Mouse (Mus musculus): ENCODE measurements at regions not wholly inside any gene's neighbourhood (a gene's known extent, or its start where the extent isn't known, plus 50 kb on each side); places are given as distances from the start of the nearest gene placed in this dataset.

DNA sequence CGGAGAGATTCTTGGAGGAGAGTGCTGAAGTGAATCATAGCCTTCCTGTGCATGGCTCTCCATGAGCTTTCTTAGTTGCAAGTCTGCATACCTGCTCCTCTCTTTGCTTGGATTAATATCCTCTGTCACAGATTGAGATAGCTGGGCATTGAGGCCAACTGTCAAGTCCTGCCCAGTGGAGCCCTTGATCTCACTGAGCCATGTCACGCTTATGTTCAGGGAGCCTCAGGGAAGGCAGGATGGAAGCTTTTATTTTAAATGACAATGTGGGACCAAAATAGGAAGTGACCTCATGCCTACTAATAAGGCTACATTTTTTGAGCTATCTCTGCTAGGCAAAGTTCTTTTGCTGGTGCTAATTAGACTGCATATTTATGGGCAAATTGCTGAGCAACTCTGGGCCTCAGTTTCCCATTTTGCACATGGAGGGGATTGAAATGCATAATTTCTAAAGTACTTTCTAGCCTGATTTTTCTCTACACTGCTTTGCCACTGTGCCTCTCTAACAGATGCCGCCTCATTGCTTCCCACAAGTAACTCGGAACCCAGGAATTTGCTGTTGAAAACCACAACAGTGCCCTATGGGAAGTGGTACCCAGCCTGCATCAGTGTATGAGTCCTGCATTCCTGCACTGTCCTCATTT lies 78.7 kb upstream of the Lhcgr start:
- H3K27me3 ChIP-seq (ENCODE audit: insufficient read depth, low read length) = no peaks in the 10 kb centered on the region
- DNase-seq (no peak), ATAC-seq (no peak)
- 56% methylated on average over 4 of the region's 4 CpGs for WGBS
- no peak for TF ChIP-seq CTCF (IDR thresholded peaks at IDR 0.05; ENCODE audit: low read depth)
- no peak overlapping the region for H3K4me3 ChIP-seq (ENCODE audit: low read depth, low read length)
- H3K27ac ChIP-seq (ENCODE audit: low read depth, low read length) = no peak overlapping the region
- no peaks in the 10 kb centered on the region for H3K36me3 ChIP-seq (ENCODE audit: insufficient read depth)
- no peaks in the 10 kb centered on the region for H3K4me1 ChIP-seq (ENCODE audit: insufficient read depth)
- no peaks in the 10 kb centered on the region for H3K9me3 ChIP-seq (ENCODE audit: low read length)
- no peak overlapping the region for H3K4me2 ChIP-seq (ENCODE audit: low read depth)
- no peak overlapping the region for H3K9ac ChIP-seq

DNA sequence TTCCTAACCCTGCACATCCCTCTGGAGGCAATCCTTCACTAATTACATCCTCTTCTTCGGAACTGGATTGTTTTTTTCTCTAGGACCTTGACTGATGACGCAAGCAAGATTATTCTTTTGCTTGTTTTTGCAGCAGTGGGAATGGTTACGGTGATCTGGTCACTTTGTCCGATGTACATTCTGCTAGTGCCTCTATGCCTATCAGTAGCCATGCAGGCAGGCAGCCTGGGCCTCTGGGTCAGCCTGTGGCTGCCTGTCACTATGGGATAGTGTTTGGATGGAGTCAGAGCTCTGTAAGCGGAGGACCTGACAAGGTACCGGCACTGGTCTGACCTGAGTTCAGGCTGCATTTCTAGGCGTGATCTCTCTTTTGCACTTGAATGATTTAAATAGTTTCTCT lies 72.8 kb upstream of the Lhcgr start:
- no peak for TF ChIP-seq CTCF (IDR thresholded peaks at IDR 0.05; ENCODE audit: low read depth)
- 93% methylated on average over 7 of the region's 7 CpGs for WGBS

DNA sequence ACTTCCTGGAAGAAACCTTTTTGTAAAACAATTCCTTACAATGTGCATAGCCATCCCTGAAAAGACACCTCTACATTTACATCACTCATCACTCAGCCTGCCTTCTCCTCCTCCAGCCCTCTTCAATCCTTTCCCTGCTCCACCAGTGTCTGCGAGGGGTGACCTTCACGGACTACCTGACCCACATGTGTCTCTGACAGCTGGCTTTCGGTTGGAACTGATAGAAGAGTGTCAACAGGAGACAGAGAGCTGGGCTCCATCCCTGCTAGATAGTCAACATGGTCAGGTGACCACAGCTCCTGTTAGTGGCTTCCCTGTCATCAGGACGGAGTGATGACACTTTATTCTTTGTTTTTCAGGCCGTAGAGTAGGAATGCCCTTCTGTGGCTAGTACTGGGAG lies 72.4 kb upstream of the Lhcgr start:
- Histone ChIP-seq H3K4me3 (ENCODE audit: low read depth, low read length) (no peak overlapping the region), H3K9me3 (ENCODE audit: low read length) (no peaks in the 10 kb centered on the region), H3K27me3 (ENCODE audit: insufficient read depth, low read length) (no peaks in the 10 kb centered on the region), H3K9ac (no peak overlapping the region), H3K4me2 (ENCODE audit: low read depth) (no peak overlapping the region), H3K36me3 (ENCODE audit: insufficient read depth) (no peaks in the 10 kb centered on the region), H3K4me1 (ENCODE audit: insufficient read depth) (no peaks in the 10 kb centered on the region), H3K27ac (ENCODE audit: low read depth, low read length) (no peak overlapping the region)
- TF ChIP-seq CTCF (IDR thresholded peaks at IDR 0.05; ENCODE audit: low read depth) = no peak
- WGBS = 87% methylated on average over 5 of the region's 5 CpGs
- ATAC-seq (no peak), DNase-seq (no peak)

More for the DNA sequence above, 72.8 kb upstream of the Lhcgr start:
- H3K36me3 ChIP-seq (ENCODE audit: insufficient read depth) = no peaks in the 10 kb centered on the region
- DNase-seq (no peak), ATAC-seq (no peak)
- no peaks in the 10 kb centered on the region for H3K27me3 ChIP-seq (ENCODE audit: insufficient read depth, low read length)
- H3K4me1 ChIP-seq (ENCODE audit: insufficient read depth) = no peaks in the 10 kb centered on the region
- H3K9ac ChIP-seq = no peak overlapping the region
- no peak overlapping the region for H3K4me2 ChIP-seq (ENCODE audit: low read depth)
- no peak overlapping the region for H3K4me3 ChIP-seq (ENCODE audit: low read depth, low read length)
- H3K9me3 ChIP-seq (ENCODE audit: low read length) = no peaks in the 10 kb centered on the region
- no peak overlapping the region for H3K27ac ChIP-seq (ENCODE audit: low read depth, low read length)

DNA sequence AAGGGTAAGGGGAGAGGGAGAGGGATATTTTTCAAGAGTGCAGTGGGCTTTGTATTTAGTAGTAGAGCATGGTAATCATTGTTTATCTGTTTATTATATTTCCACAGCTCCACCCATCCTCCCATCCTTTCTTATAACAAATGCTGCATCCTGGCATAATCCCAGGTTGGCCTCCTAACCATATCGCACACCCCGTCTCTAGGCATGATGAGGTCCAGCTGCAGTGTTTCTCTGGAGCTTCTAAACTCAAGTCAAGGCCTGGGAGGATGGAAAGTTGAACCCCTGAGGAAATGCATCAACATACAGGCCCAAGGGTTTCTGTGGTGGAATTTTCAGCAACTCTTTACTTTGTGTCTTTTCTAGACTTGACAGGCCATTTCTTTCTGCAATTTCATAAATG lies 69.3 kb upstream of the Lhcgr start:
- no peak overlapping the region for H3K27ac ChIP-seq (ENCODE audit: low read depth, low read length)
- no peaks in the 10 kb centered on the region for H3K4me1 ChIP-seq (ENCODE audit: insufficient read depth)
- H3K27me3 ChIP-seq (ENCODE audit: insufficient read depth, low read length) = no peaks in the 10 kb centered on the region
- 90% methylated on average over 2 of the region's 2 CpGs for WGBS
- no peak for TF ChIP-seq CTCF (IDR thresholded peaks at IDR 0.05; ENCODE audit: low read depth)
- DNase-seq (no peak), ATAC-seq (no peak)
- H3K4me2 ChIP-seq (ENCODE audit: low read depth) = no peak overlapping the region
- no peaks in the 10 kb centered on the region for H3K36me3 ChIP-seq (ENCODE audit: insufficient read depth)
- no peak overlapping the region for H3K4me3 ChIP-seq (ENCODE audit: low read depth, low read length)
- H3K9ac ChIP-seq = no peak overlapping the region
- H3K9me3 ChIP-seq (ENCODE audit: low read length) = no peaks in the 10 kb centered on the region

DNA sequence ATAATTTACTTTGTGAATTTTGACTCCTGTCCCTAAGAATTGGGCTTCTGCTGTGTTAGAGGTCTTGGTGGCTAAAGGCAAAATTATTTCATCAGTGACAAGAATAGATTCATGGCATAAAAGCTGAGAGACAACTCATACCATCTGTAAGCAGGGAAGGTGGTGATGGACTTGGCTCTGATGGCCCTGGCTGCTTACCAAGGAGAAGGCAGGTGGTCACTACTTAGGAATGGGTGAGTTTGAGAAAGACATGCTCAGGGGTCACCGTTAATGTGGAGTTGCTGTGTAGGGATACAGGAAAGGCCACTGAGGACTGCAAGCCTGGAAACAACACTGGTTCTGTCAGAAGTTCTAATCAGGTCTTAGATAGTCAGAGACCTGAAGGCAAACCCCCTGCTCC lies 68.8 kb upstream of the Lhcgr start:
- H3K27me3 ChIP-seq (ENCODE audit: insufficient read depth, low read length) = no peaks in the 10 kb centered on the region
- H3K4me3 ChIP-seq (ENCODE audit: low read depth, low read length) = no peak overlapping the region
- no peaks in the 10 kb centered on the region for H3K36me3 ChIP-seq (ENCODE audit: insufficient read depth)
- 86% methylated on average over 1 of the region's 1 CpGs for WGBS
- H3K9ac ChIP-seq = no peak overlapping the region
- ATAC-seq (no peak), DNase-seq (no peak)
- H3K4me2 ChIP-seq (ENCODE audit: low read depth) = no peak overlapping the region
- H3K27ac ChIP-seq (ENCODE audit: low read depth, low read length) = no peak overlapping the region
- no peak for TF ChIP-seq CTCF (IDR thresholded peaks at IDR 0.05; ENCODE audit: low read depth)
- H3K9me3 ChIP-seq (ENCODE audit: low read length) = no peaks in the 10 kb centered on the region
- H3K4me1 ChIP-seq (ENCODE audit: insufficient read depth) = no peaks in the 10 kb centered on the region

DNA sequence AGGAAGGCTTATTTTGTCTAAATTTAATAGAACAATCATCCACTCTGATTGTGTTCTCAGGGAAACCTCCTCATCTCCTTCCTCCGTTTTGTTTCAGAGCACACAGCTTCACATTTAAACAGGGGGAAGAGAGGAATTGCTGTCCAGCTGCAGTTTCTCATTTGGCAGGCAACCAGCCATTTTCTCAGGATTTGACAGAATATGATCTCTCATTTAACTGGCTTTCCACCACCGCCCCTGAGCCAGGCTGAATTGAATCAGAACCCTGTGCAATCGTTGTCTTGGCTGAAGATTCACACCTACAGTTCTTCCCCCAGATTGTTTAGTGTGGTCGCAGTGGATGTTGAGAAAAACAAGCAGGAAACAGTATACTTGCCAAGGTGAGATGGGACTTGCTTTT lies 66.9 kb upstream of the Lhcgr start:
- WGBS = 52% methylated on average over 4 of the region's 4 CpGs
- DNase-seq (peak; percentile 24), ATAC-seq (no peak)
- Histone ChIP-seq H3K36me3 (ENCODE audit: insufficient read depth) (no peaks in the 10 kb centered on the region), H3K4me3 (ENCODE audit: low read depth, low read length) (no peak overlapping the region), H3K27ac (ENCODE audit: low read depth, low read length) (no peak overlapping the region), H3K4me2 (ENCODE audit: low read depth) (no peak overlapping the region), H3K4me1 (ENCODE audit: insufficient read depth) (no peaks in the 10 kb centered on the region), H3K9ac (no peak overlapping the region), H3K27me3 (ENCODE audit: insufficient read depth, low read length) (no peaks in the 10 kb centered on the region), H3K9me3 (ENCODE audit: low read length) (no peaks in the 10 kb centered on the region)
- TF ChIP-seq CTCF (IDR thresholded peaks at IDR 0.05; ENCODE audit: low read depth) = no peak

DNA sequence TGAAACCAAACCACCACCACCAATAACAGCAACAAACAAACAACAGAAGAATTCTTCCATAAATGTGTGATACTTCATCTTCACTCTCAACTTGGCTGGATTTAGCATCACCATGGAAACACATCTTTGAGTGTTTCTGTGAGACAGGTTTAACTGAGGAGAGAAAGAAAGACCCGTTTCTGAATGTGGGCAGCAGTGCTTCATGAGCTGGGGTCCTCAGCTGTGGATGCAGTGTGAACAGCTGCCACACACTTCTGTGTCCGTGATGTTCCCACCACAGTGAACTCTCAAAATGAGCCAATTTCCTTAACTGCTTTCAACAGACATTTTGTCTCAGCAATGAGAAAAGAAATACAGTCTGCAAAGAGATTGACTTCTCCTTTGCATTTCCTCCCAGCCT lies 55.5 kb upstream of the Lhcgr start:
- no peaks in the 10 kb centered on the region for H3K36me3 ChIP-seq (ENCODE audit: insufficient read depth)
- 26% methylated on average over 2 of the region's 2 CpGs for WGBS
- no peaks in the 10 kb centered on the region for H3K27me3 ChIP-seq (ENCODE audit: insufficient read depth, low read length)
- DNase-seq (peak; percentile 77), ATAC-seq (peak; percentile 82)
- no peak overlapping the region for H3K4me2 ChIP-seq (ENCODE audit: low read depth)
- H3K9ac ChIP-seq = no peak overlapping the region
- no peak for TF ChIP-seq CTCF (IDR thresholded peaks at IDR 0.05; ENCODE audit: low read depth)
- no peak overlapping the region for H3K4me3 ChIP-seq (ENCODE audit: low read depth, low read length)
- H3K4me1 ChIP-seq (ENCODE audit: insufficient read depth) = peaks cover 9% of the 10 kb centered on the region; the same call in 1 of the 2 replicates
- H3K9me3 ChIP-seq (ENCODE audit: low read length) = no peaks in the 10 kb centered on the region
- peak overlapping the region; percentile 51 for H3K27ac ChIP-seq (ENCODE audit: low read depth, low read length)

All from forebrain, postnatal 0 days (tissue).